11 mouse cellular contexts compared by ENCODE assay signal in genomic region chr16:21470416-21470815, GRCm38 (mm10). TPM values are rescaled to one million over a fixed set of nuclear protein-coding genes. Genes with fewer than 3 reads are reported as not detected.
DNase-seq lines count a peak whose midpoint lies in the region; ATAC-seq and TF ChIP-seq lines count a peak whose summit lies in the region.
"Had no signal": no experiment of that assay in that cellular context is flagged by ENCODE, and none has a peak within 500 bp of the region (broad histone marks: within the 10 kb centered on the region; RNA-seq: fewer than 3 reads in every experiment).

No protein-coding gene starts in this region.

- no peaks in the 10 kb centered on the region for H3K27me3 ChIP-seq in small intestine, adult 2 months (ENCODE audit: control insufficient read depth, insufficient read depth, low read length)
- H3K27me3 ChIP-seq in neural tube, embryonic 15.5 days (replicated peaks): no peaks in the 10 kb centered on the region
- H3K27me3 ChIP-seq: limb, embryonic 12.5 days had no signal

- WGBS in small intestine, adult 2 months: 91% methylated on average over 4 of the region's 4 CpGs
- WGBS in neural tube, embryonic 15.5 days: 89% methylated on average over 4 of the region's 4 CpGs

- no peak for ATAC-seq in neural tube, embryonic 15.5 days (ENCODE audit: low FRiP score)

- no peak overlapping the region for H3K27ac ChIP-seq in small intestine, adult 2 months (ENCODE audit: insufficient read depth, low read depth, low read length)
- H3K27ac ChIP-seq in neural tube, embryonic 15.5 days (replicated peaks): no peak overlapping the region
- H3K27ac ChIP-seq: limb, embryonic 12.5 days had no signal

- TF ChIP-seq POLR2A in small intestine, adult 2 months (IDR thresholded peaks at IDR 0.05; ENCODE audit: low read depth, low read length): no peak

- peaks cover 6% of the 10 kb centered on the region; the same call in 1 of the 2 replicates for H3K36me3 ChIP-seq in small intestine, adult 2 months (ENCODE audit: control insufficient read depth, insufficient read depth, low read length)
- peaks cover 63% of the 10 kb centered on the region for H3K36me3 ChIP-seq in neural tube, embryonic 15.5 days

- peak; percentile 70; the same call in 1 of the 2 replicates for TF ChIP-seq CTCF in small intestine, adult 2 months (IDR thresholded peaks at IDR 0.05; ENCODE audit: extremely low read depth, insufficient read length, insufficient replicate concordance, low read depth, low read length)

- H3K9ac ChIP-seq in neural tube, embryonic 15.5 days (replicated peaks): no peak overlapping the region
- H3K9ac ChIP-seq: limb, embryonic 12.5 days had no signal

- peak; percentile 16 for DNase-seq in adrenal gland, postnatal 10 days
- DNase-seq in adrenal gland, adult (ENCODE audit: inconsistent age in 2 of 2, low spot score in 1 of 2): no peak
- peak; percentile 12 for DNase-seq in left cerebral cortex, postnatal 4 days
- DNase-seq in left cerebral cortex, postnatal 25 days (ENCODE audit: low spot score in 2 of 2): no peak
- DNase-seq in ZHBTc4 (ENCODE audit: low read depth, low spot score): peak; percentile 76
- no peak for DNase-seq in heart, postnatal 25 days (ENCODE audit: low spot score)
- DNase-seq: kidney, adult 11 months; right cerebral cortex, postnatal 4 days had no signal

- intact Hi-C loops in left cerebral cortex, postnatal 4 days (cut with DNase I): no loop called here
- intact Hi-C loops in left cerebral cortex, postnatal 25 days (cut with DNase I): no loop called here
- intact Hi-C loops in heart, postnatal 25 days (cut with DNase I): no loop called here

- H3K4me1 ChIP-seq in small intestine, adult 2 months (ENCODE audit: control insufficient read depth, insufficient read depth, insufficient read length, low read length): no peaks in the 10 kb centered on the region
- no peaks in the 10 kb centered on the region for H3K4me1 ChIP-seq in neural tube, embryonic 15.5 days

- no peak overlapping the region for H3K4me3 ChIP-seq in small intestine, adult 2 months (ENCODE audit: low read depth, low read length)
- H3K4me3 ChIP-seq in neural tube, embryonic 15.5 days (replicated peaks): no peak overlapping the region
- H3K4me3 ChIP-seq: limb, embryonic 12.5 days had no signal

- no peaks in the 10 kb centered on the region for H3K9me3 ChIP-seq in neural tube, embryonic 15.5 days (replicated peaks)

- H3K4me2 ChIP-seq in neural tube, embryonic 15.5 days: no peak overlapping the region
- H3K4me2 ChIP-seq: limb, embryonic 12.5 days had no signal

RNA-seq across cellular contexts. Expression of gene Vps8, which starts 47.5 kb away (rescaled TPM):
- total RNA-seq in adrenal gland, postnatal 10 days (2021): 10 to 100 TPM; 16.3 to 18.2 TPM
- total RNA-seq in left cerebral cortex, postnatal 4 days (2021): 10 to 100 TPM; 58.6 to 70.0 TPM
- 10 to 100 TPM; 52.3 to 58.0 TPM for total RNA-seq in left cerebral cortex, postnatal 25 days (2021)
- polyA plus RNA-seq in small intestine, adult 2 months (2012; rRNA removed): 4.7 and 8.8 TPM in 2 replicates
- polyA plus RNA-seq in neural tube, embryonic 15.5 days (2015; fragmentation: Nextera tagmentation; extraction: Ambion mirVana): 28.8 and 34.1 TPM in 2 replicates
- 10 to 100 TPM; 21.4 to 24.4 TPM for total RNA-seq in heart, postnatal 25 days (2021)

Comparison
In these comparisons a context has a peak if more than half of its experiments do, and no peak if none do; other contexts are left out.
1. DNase-seq: peak in adrenal gland, postnatal 10 days (single experiment), left cerebral cortex, postnatal 4 days (single experiment) and ZHBTc4 (single experiment); none in adrenal gland, adult (0 of 2), left cerebral cortex, postnatal 25 days (0 of 2) and heart, postnatal 25 days (single experiment).